Comparison of ENCODE assay signal across 8 mouse cellular contexts in the genomic region with DNA sequence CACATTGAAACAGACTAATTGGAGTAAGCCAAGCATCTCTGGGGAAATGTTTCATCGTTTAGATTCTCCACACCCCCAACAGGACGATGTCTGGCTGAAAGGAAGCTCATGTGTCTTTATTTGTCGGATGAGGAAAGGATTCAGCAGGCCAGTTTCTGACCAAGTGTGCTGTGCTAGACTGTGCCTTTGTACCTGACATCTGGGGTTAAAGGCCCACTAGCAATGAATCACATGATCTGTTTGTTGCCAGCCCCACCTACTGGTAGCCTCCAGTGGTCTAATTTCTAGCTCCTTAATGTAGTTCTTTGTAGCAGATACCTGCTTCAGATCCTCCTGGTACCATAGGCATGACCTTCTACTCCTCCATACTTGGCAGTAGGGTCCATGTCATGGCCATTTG.
A peak's percentile ranks its signal among the peaks of the same experiment; 100 is the strongest.
DNase-seq lines count a peak whose midpoint lies in the region; ATAC-seq lines count a peak whose summit lies in the region.

No protein-coding gene starts in this region.

- 60% methylated on average over 3 of the region's 3 CpGs for WGBS in hindbrain, embryonic 10.5 days
- WGBS in hindbrain, embryonic 13.5 days, result 53% methylated on average over 3 of the region's 3 CpGs
- 50% methylated on average over 3 of the region's 3 CpGs for WGBS in forebrain, embryonic 15.5 days

- H3K9ac ChIP-seq in hindbrain, embryonic 13.5 days, result no peak overlapping the region
- no peak overlapping the region for H3K9ac ChIP-seq in forebrain, embryonic 15.5 days (replicated peaks)

- no peaks in the 10 kb centered on the region for H3K27me3 ChIP-seq in hindbrain, embryonic 10.5 days (ENCODE audit: insufficient read depth, poor library complexity, severe bottlenecking)
- no peaks in the 10 kb centered on the region for H3K27me3 ChIP-seq in hindbrain, embryonic 13.5 days
- H3K27me3 ChIP-seq in forebrain, embryonic 15.5 days, result no peaks in the 10 kb centered on the region

- no peak overlapping the region for H3K4me3 ChIP-seq in hindbrain, embryonic 10.5 days
- H3K4me3 ChIP-seq in hindbrain, embryonic 13.5 days, result no peak overlapping the region
- H3K4me3 ChIP-seq in forebrain, embryonic 15.5 days, result no peak overlapping the region

- H3K9me3 ChIP-seq in hindbrain, embryonic 10.5 days, result no peaks in the 10 kb centered on the region
- no peaks in the 10 kb centered on the region for H3K9me3 ChIP-seq in hindbrain, embryonic 13.5 days
- H3K9me3 ChIP-seq in forebrain, embryonic 15.5 days, result no peaks in the 10 kb centered on the region

- H3K36me3 ChIP-seq in hindbrain, embryonic 10.5 days, result no peaks in the 10 kb centered on the region
- no peaks in the 10 kb centered on the region for H3K36me3 ChIP-seq in hindbrain, embryonic 13.5 days
- H3K36me3 ChIP-seq in forebrain, embryonic 15.5 days, result no peaks in the 10 kb centered on the region

- peak; percentile 31 for DNase-seq in hindbrain, embryonic 10.5 days (ENCODE audit: low spot score)
- peak; percentile 61 for DNase-seq in CD4-positive, CD25-positive, alpha-beta regulatory T cell, adult 2 months (ENCODE audit: low read depth, low spot score)
- DNase-seq in embryo, embryonic 9.5 days (ENCODE audit: extremely low spot score), result peak; percentile 18
- peak; percentile 45 for DNase-seq in lung, postnatal 14 days
- DNase-seq in ovary, postnatal 14 days (ENCODE audit: low spot score), result no peak
- DNase-seq in gastrocnemius, postnatal 25 days, result no peak

- H3K4me1 ChIP-seq in hindbrain, embryonic 10.5 days (replicated peaks), result no peaks in the 10 kb centered on the region; the same call in 1 of the 2 replicates
- no peaks in the 10 kb centered on the region for H3K4me1 ChIP-seq in hindbrain, embryonic 13.5 days (replicated peaks)
- no peaks in the 10 kb centered on the region for H3K4me1 ChIP-seq in forebrain, embryonic 15.5 days

- H3K4me2 ChIP-seq in hindbrain, embryonic 13.5 days, result no peak overlapping the region
- H3K4me2 ChIP-seq in forebrain, embryonic 15.5 days (replicated peaks), result no peak overlapping the region

- no peak for ATAC-seq in hindbrain, embryonic 13.5 days (ENCODE audit: low FRiP score)
- no peak for ATAC-seq in forebrain, embryonic 15.5 days (replicated peaks)

- H3K27ac ChIP-seq in hindbrain, embryonic 10.5 days, result no peak overlapping the region
- no peak overlapping the region for H3K27ac ChIP-seq in hindbrain, embryonic 13.5 days
- no peak overlapping the region for H3K27ac ChIP-seq in forebrain, embryonic 15.5 days (replicated peaks)

Comparison
In these comparisons a context has a peak if more than half of its experiments do, and no peak if none do; other contexts are left out.
1. DNase-seq: peak in hindbrain, embryonic 10.5 days (single experiment), CD4-positive, CD25-positive, alpha-beta regulatory T cell, adult 2 months (single experiment), embryo, embryonic 9.5 days (single experiment) and lung, postnatal 14 days (single experiment); none in ovary, postnatal 14 days (single experiment) and gastrocnemius, postnatal 25 days (single experiment).